ENCODE assay signal across 9 mouse cellular contexts in genomic region chr4:35096226-35097175, GRCm38 (mm10). TPM values are rescaled to one million over a fixed set of nuclear protein-coding genes. Genes with fewer than 3 reads are reported as not detected.
DNase-seq lines count a peak whose midpoint lies in the region; ATAC-seq and TF ChIP-seq lines count a peak whose summit lies in the region.
"Had no signal": no experiment of that assay in that cellular context is flagged by ENCODE, and none has a peak within 500 bp of the region (broad histone marks: within the 10 kb centered on the region; RNA-seq: fewer than 3 reads in every experiment).

No protein-coding gene starts in this region.

- no peak overlapping the region for H3K9ac ChIP-seq in hindbrain, postnatal 0 days (replicated peaks; ENCODE audit: low read length)
- no peak overlapping the region for H3K9ac ChIP-seq in lung, embryonic 15.5 days
- no peak overlapping the region for H3K9ac ChIP-seq in stomach, embryonic 16.5 days (ENCODE audit: low read length)
- no peak overlapping the region for H3K9ac ChIP-seq in midbrain, embryonic 14.5 days (replicated peaks; ENCODE audit: low read length)

- 0 out of 2 replicates have a peak, but pooled peaks cover 3% of the 10 kb centered on the region for H3K27me3 ChIP-seq in hindbrain, embryonic 10.5 days (ENCODE audit: insufficient read depth, poor library complexity, severe bottlenecking)
- H3K27me3 ChIP-seq in hindbrain, postnatal 0 days (ENCODE audit: insufficient read depth, low read length) = no peaks in the 10 kb centered on the region
- H3K27me3 ChIP-seq in lung, embryonic 15.5 days = no peaks in the 10 kb centered on the region
- no peaks in the 10 kb centered on the region for H3K27me3 ChIP-seq in stomach, embryonic 16.5 days (ENCODE audit: control insufficient read depth, insufficient read depth, low read length)
- H3K27me3 ChIP-seq in midbrain, embryonic 14.5 days (ENCODE audit: control insufficient read depth, insufficient read depth, low read length) = no peaks in the 10 kb centered on the region

- 0 out of 2 replicates have a peak overlapping the region, but pooled peaks have one; percentile 5 for H3K27ac ChIP-seq in hindbrain, embryonic 10.5 days
- H3K27ac ChIP-seq in hindbrain, postnatal 0 days = no peak overlapping the region
- peak overlapping the region; percentile 38; the same call in 1 of the 2 replicates for H3K27ac ChIP-seq in lung, embryonic 15.5 days
- peak overlapping the region; percentile 52 for H3K27ac ChIP-seq in stomach, embryonic 16.5 days (ENCODE audit: low read length)
- no peak overlapping the region for H3K27ac ChIP-seq in midbrain, embryonic 14.5 days (replicated peaks; ENCODE audit: low read depth, low read length)

- ATAC-seq in hindbrain, postnatal 0 days = no peak
- ATAC-seq in lung, embryonic 15.5 days (ENCODE audit: borderline replicate concordance, extremely low read depth, low FRiP score, low TSS enrichment) = no peak
- peak; percentile 38; the same call in 1 of the 2 replicates for ATAC-seq in stomach, embryonic 16.5 days (ENCODE audit: insufficient read depth, low FRiP score)
- ATAC-seq in midbrain, embryonic 14.5 days (ENCODE audit: low FRiP score, low TSS enrichment) = no peak

- TF ChIP-seq CTCF in hindbrain, postnatal 0 days (IDR thresholded peaks at IDR 0.05; ENCODE audit: low read depth) = no peak

- H3K36me3 ChIP-seq in hindbrain, embryonic 10.5 days = no peaks in the 10 kb centered on the region
- no peaks in the 10 kb centered on the region for H3K36me3 ChIP-seq in hindbrain, postnatal 0 days (ENCODE audit: insufficient read depth, low read length)
- H3K36me3 ChIP-seq in lung, embryonic 15.5 days = no peaks in the 10 kb centered on the region
- H3K36me3 ChIP-seq in stomach, embryonic 16.5 days (ENCODE audit: control insufficient read depth, insufficient read depth, low read length) = no peaks in the 10 kb centered on the region
- H3K36me3 ChIP-seq in midbrain, embryonic 14.5 days (ENCODE audit: control insufficient read depth, insufficient read depth, low read length) = no peaks in the 10 kb centered on the region

- H3K9me3 ChIP-seq in hindbrain, embryonic 10.5 days = no peaks in the 10 kb centered on the region
- H3K9me3 ChIP-seq in hindbrain, postnatal 0 days (ENCODE audit: low read length) = no peaks in the 10 kb centered on the region
- H3K9me3 ChIP-seq in lung, embryonic 15.5 days = no peaks in the 10 kb centered on the region
- H3K9me3 ChIP-seq in stomach, embryonic 16.5 days (replicated peaks; ENCODE audit: control insufficient read depth, low read length) = no peaks in the 10 kb centered on the region
- H3K9me3 ChIP-seq in midbrain, embryonic 14.5 days (ENCODE audit: control insufficient read depth, low read length) = no peaks in the 10 kb centered on the region

- no peak for DNase-seq in hindbrain, embryonic 10.5 days (ENCODE audit: low spot score)
- no peak for DNase-seq in hindbrain, postnatal 0 days (ENCODE audit: low spot score)
- DNase-seq in c-Kit-positive CD71-negative TER-119-negative erythroid progenitor cells, embryonic 14.5 days (ENCODE audit: low read depth) = peak; percentile 32
- DNase-seq in midbrain, embryonic 14.5 days = no peak
- DNase-seq in retina, embryonic 14.5 days (ENCODE audit: low spot score) = no peak
- DNase-seq in gastrocnemius, postnatal 25 days = no peak

- no peak overlapping the region for H3K4me2 ChIP-seq in hindbrain, postnatal 0 days (ENCODE audit: low read depth, low read length)
- H3K4me2 ChIP-seq in lung, embryonic 15.5 days = no peak overlapping the region
- no peak overlapping the region for H3K4me2 ChIP-seq in stomach, embryonic 16.5 days (ENCODE audit: low read depth, low read length)
- H3K4me2 ChIP-seq in midbrain, embryonic 14.5 days (ENCODE audit: low read length) = no peak overlapping the region

- no peak overlapping the region for H3K4me3 ChIP-seq in hindbrain, embryonic 10.5 days
- H3K4me3 ChIP-seq in hindbrain, postnatal 0 days (ENCODE audit: low read length) = no peak overlapping the region
- no peak overlapping the region for H3K4me3 ChIP-seq in lung, embryonic 15.5 days
- no peak overlapping the region for H3K4me3 ChIP-seq in stomach, embryonic 16.5 days (replicated peaks; ENCODE audit: low read length)
- no peak overlapping the region for H3K4me3 ChIP-seq in midbrain, embryonic 14.5 days (replicated peaks; ENCODE audit: low read depth, low read length)

- 84% methylated on average over 28 of the region's 28 CpGs for WGBS in hindbrain, embryonic 10.5 days
- WGBS in hindbrain, postnatal 0 days = 89% methylated on average over 28 of the region's 28 CpGs
- 56% methylated on average over 28 of the region's 28 CpGs for WGBS in lung, embryonic 15.5 days
- WGBS in stomach, embryonic 16.5 days = 64% methylated on average over 28 of the region's 28 CpGs
- 90% methylated on average over 28 of the region's 28 CpGs for WGBS in midbrain, embryonic 14.5 days

- H3K4me1 ChIP-seq in hindbrain, embryonic 10.5 days (replicated peaks) = peaks cover 33% of the 10 kb centered on the region
- H3K4me1 ChIP-seq in hindbrain, postnatal 0 days (ENCODE audit: insufficient read depth, low read length) = no peaks in the 10 kb centered on the region
- peaks cover 35% of the 10 kb centered on the region for H3K4me1 ChIP-seq in lung, embryonic 15.5 days
- H3K4me1 ChIP-seq in stomach, embryonic 16.5 days (ENCODE audit: control insufficient read depth, insufficient read depth, low read length) = peaks cover 34% of the 10 kb centered on the region
- H3K4me1 ChIP-seq in midbrain, embryonic 14.5 days (ENCODE audit: control insufficient read depth, insufficient read depth, low read length) = peaks cover 17% of the 10 kb centered on the region

RNA-seq across cellular contexts. Expression of gene Ifnk, which starts 55.4 kb away (rescaled TPM):
- polyA plus RNA-seq in hindbrain, embryonic 10.5 days (2016; fragmentation: Nextera tagmentation; extraction: Ambion mirVana) = 0.26 and 0.41 TPM in 2 replicates
- total RNA-seq in hindbrain, postnatal 0 days (2014; rRNA removed) = not detected in 2 replicates
- polyA plus RNA-seq in hindbrain, postnatal 0 days (2015; fragmentation: Nextera tagmentation; extraction: Ambion mirVana) = not detected in 2 replicates
- 0.25 and 0.34 TPM in 2 replicates for polyA plus RNA-seq in lung, embryonic 15.5 days (2015; fragmentation: Nextera tagmentation; extraction: Ambion mirVana)
- 0.30 and 0.34 TPM in 2 replicates for polyA plus RNA-seq in stomach, embryonic 16.5 days (2015; fragmentation: Nextera tagmentation; extraction: Ambion mirVana)
- not detected in 2 replicates for polyA plus RNA-seq in midbrain, embryonic 14.5 days (2014; fragmentation: Nextera tagmentation; extraction: Ambion mirVana)
- not detected for total RNA-seq in gastrocnemius, postnatal 25 days (2021)
- polyA plus RNA-seq: gonadal fat pad, adult 2 months had no signal

Comparison
In these comparisons a context has a peak if more than half of its experiments do, and no peak if none do; other contexts are left out.
1. H3K27ac ChIP-seq: peak in hindbrain, embryonic 10.5 days (single experiment), lung, embryonic 15.5 days (single experiment) and stomach, embryonic 16.5 days (single experiment); none in hindbrain, postnatal 0 days (single experiment) and midbrain, embryonic 14.5 days (single experiment).